Mouse (Mus musculus) neural tube, embryonic 14.5 days (tissue): Measurements from ENCODE around the gene Dnah7a. TPM values are rescaled to one million over a fixed set of nuclear protein-coding genes. Genes with fewer than 3 reads are reported as not detected.
"Not testable (repeated sequence)": the region's sequence is repeated elsewhere in the genome, so short reads cannot be mapped to it uniquely, and the experiment has no call there.

Experiments used
- ATAC-seq: fragments of 200-750 bp; cut with Nextera tagmentation; 2 replicates; pipeline ENCODE4 v1.8.0; 2017; ENCODE audit warnings: low read depth, mild to moderate bottlenecking, moderate TSS enrichment, moderate library complexity
- H3K27ac ChIP-seq: fragments of 300-500 bp; sonication (generic); 2 replicates; pipeline ENCODE4 v1.5.1; 2014; ENCODE audit warnings: low read depth, mild to moderate bottlenecking, control low read depth, low read length, moderate library complexity, mixed read lengths
- H3K27me3 ChIP-seq: fragments of 300-500 bp; sonication (generic); 2 replicates; pipeline ENCODE4 v1.6.1; 2014; ENCODE audit warnings: low read length; ENCODE audit not compliant: control insufficient read depth, insufficient read depth
- H3K36me3 ChIP-seq: fragments of 300-500 bp; sonication (generic); 2 replicates; pipeline ENCODE4 v1.6.1; 2014; ENCODE audit warnings: low read length, mixed read lengths; ENCODE audit not compliant: control insufficient read depth, insufficient read depth
- H3K4me1 ChIP-seq: fragments of 300-500 bp; sonication (generic); 2 replicates; pipeline ENCODE4 v1.6.1; 2014; ENCODE audit warnings: low read length; ENCODE audit not compliant: control insufficient read depth, insufficient read depth
- H3K4me2 ChIP-seq: fragments of 300-500 bp; sonication (generic); 2 replicates; pipeline ENCODE4 v1.6.1; 2014; ENCODE audit warnings: mild to moderate bottlenecking, low read depth, low read length, control low read depth
- H3K4me3 ChIP-seq: fragments of 300-500 bp; sonication (generic); 2 replicates; pipeline ENCODE4 v1.5.1; 2014; ENCODE audit warnings: low read depth, low read length, control low read depth, mixed read lengths
- H3K9ac ChIP-seq: fragments of 300-500 bp; sonication (generic); replicated peaks from 2 replicates; pipeline ENCODE4 v1.6.1; 2014; ENCODE audit warnings: low read depth, mild to moderate bottlenecking, control low read depth, low read length, mixed read lengths
- H3K9me3 ChIP-seq: fragments of 300-500 bp; sonication (generic); 2 replicates; pipeline ENCODE4 v1.6.1; 2016; ENCODE audit warnings: low read length; ENCODE audit not compliant: control insufficient read depth
- WGBS: fragments of 180-500 bp; shearing (Covaris S2); extraction: QIAGEN DNeasy Blood & Tissue Kit; methylation state at CpG from one replicate; pipeline ENCODE4 v1.1.7; 2014; 5-methylcytosine and 5-hydroxymethylcytosine counted together
- polyA plus RNA-seq: library from polyadenylated mRNA; unstranded; fragments of >200 nt; fragmentation: Nextera tagmentation; extraction: Ambion mirVana; gene quantifications from 2 replicates; pipeline ENCODE4 v1.2.1, GENCODE M21; 2014

The Dnah7a gene
- polyA plus RNA-seq, 1 experiment from 2014 or later, result 17.9 TPM

DNA sequence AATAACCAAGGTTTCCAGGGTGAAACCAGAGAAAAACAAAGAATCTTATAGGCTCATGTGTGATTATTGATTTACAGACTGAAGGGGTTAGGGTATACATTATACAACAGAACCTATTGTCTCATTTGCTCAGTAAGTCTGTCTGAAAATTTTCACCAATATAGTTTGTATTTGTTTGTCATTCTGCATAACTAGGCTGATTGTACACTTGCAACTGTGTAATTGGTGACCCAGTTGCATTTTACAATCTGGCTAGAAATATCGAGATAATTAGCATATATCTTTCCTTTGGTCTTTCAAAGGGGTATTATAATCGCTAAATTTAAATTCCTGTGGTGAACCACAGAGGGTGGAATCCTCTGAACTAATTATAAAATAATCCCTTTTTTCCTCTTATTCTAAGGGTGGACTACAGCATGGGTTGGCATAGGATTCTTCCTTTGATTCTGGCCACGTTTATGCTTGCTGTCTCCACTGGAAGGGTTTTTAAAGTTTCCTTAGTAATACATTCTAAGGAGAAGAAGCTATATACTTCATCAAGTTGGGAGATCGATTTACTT is 34.3 kb upstream of the Dnah7a start:
- 39% methylated on average over 4 of the region's 4 CpGs for WGBS
- Histone ChIP-seq H3K4me1 (no peaks in the 10 kb centered on the region), H3K27me3 (no peaks in the 10 kb centered on the region), H3K9ac (no peak overlapping the region), H3K4me2 (no peak overlapping the region), H3K36me3 (no peaks in the 10 kb centered on the region), H3K9me3 (no peaks in the 10 kb centered on the region), H3K4me3 (no peak overlapping the region), H3K27ac (no peak overlapping the region)
- peak; percentile 47; the same call in 1 of the 2 replicates for ATAC-seq

DNA sequence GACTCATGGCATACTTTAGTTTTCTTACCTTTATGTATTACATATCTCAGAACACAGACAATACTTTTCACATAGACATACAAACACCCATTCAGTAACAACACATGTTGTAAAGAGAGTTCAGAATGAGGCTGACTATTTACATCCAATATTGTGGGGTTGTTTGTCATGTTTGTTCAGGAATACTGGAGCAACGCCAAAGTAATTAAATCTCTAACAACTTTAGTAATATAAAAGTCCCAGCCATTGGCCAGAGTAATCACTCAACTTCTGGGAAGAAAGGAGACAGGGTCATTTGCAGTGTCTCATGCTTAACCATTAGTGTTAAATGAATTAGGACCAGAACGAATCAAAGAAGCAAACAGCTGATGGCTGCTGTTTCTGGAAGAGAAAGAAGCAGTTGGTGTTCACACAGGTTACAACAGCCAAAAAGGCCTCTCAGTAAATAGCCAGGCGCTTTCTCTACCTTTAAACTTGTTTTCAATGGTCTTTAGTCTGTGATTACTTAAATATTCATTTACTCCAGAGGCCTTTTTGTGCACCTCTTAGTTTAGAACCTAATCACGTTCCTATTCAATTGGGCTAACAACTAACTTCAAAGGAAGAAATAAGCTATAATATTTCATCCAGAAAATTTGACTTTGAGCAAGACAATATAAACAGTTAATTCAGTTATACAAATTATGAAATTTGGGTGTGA is 33.6 kb upstream of the Dnah7a start:
- not testable (repeated sequence) for H3K9me3 ChIP-seq, H3K36me3 ChIP-seq, H3K4me2 ChIP-seq, H3K9ac ChIP-seq, H3K4me3 ChIP-seq, H3K4me1 ChIP-seq, H3K27ac ChIP-seq, H3K27me3 ChIP-seq
- WGBS, result 10% methylated on average over 3 of the region's 4 CpGs
- ATAC-seq, result peak; percentile 81

DNA sequence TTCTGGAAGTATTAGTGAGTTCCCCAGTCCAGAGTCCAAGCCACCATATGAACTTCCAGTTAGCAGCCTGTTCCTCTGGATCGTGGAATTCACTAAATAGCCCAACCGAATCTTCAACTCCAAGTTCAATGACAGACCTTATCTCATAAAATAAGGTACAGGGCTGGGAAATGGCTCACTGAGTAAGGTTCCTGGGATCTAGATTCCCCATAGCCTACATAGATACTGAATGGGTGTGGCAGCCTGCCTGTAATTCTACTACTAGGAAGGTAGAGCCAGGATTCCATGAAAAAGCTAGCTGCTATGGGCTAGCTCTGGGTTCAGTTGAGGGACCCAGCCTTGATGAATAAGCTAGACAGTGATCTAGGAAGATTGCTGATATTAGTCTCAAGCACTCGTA is 30.0 kb upstream of the Dnah7a start:
- Histone ChIP-seq H3K9me3 (no peaks in the 10 kb centered on the region), H3K27me3 (no peaks in the 10 kb centered on the region), H3K4me3 (no peak overlapping the region), H3K36me3 (no peaks in the 10 kb centered on the region), H3K4me2 (no peak overlapping the region), H3K9ac (no peak overlapping the region), H3K27ac (no peak overlapping the region), H3K4me1 (no peaks in the 10 kb centered on the region)
- ATAC-seq, result no peak
- WGBS, result 94% methylated on average over 3 of the region's 3 CpGs

DNA sequence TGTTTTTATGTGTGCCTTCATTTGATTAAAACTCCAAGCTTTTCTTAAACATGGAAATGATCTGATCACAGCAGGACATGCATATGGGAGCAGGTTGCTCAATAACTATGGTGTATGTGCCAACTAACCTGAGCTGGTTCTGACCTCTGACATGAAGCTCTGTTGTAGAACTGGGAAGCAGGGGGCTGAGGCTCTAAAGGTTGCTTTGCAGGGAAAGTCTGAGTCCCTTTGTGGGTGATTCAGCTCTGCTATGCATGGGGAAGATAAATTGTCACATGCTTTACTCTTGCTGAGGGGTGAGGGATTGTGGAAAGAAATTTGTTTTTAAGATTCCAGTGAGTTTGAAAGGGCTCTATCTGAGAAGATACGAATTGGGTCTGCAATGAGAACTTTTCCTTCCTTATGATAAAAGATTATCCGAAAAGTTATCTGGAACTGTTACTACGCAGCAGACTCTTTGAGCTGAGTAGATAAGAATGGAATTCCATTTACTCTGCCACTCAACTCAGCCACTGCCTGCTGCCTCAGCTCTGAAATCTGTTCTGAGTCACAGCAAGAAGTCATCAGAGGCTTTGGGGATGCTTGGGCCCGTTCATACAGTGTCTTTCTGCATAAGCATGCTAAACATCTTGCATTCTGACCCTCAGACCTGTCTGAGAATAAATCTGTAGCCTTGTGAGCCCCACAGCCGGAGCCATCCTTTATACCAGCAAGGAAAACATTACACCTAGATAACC is 22.1 kb upstream of the Dnah7a start:
- Histone ChIP-seq H3K36me3 (no peaks in the 10 kb centered on the region), H3K4me3 (no peak overlapping the region), H3K27me3 (no peaks in the 10 kb centered on the region), H3K9ac (no peak overlapping the region), H3K27ac (no peak overlapping the region), H3K4me2 (no peak overlapping the region), H3K9me3 (no peaks in the 10 kb centered on the region), H3K4me1 (no peaks in the 10 kb centered on the region)
- ATAC-seq, result no peak
- 88% methylated on average over 5 of the region's 5 CpGs for WGBS

DNA sequence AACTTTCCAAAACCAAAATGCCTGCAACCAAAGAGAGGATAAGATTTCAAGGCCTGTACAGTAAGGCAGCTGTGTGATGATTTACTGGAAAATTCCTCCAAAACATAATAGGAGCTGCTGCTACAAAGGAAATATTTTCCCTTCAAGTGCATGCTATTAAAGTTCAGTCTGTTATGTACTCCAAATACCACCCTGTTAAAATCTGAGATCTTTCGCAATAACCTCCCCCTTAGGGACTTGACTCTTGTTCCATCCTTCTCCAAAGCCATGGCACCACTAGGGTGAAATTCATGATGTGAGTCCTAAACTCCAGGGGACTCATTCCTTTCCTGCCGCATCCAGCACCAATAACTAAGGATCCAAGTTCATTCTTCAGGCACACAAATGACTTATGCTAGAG is 20.3 kb upstream of the Dnah7a start:
- WGBS, result 94% methylated on average over 2 of the region's 2 CpGs
- Histone ChIP-seq H3K9me3 (no peaks in the 10 kb centered on the region), H3K9ac (no peak overlapping the region), H3K4me1 (no peaks in the 10 kb centered on the region), H3K4me3 (no peak overlapping the region), H3K4me2 (no peak overlapping the region), H3K36me3 (no peaks in the 10 kb centered on the region), H3K27me3 (no peaks in the 10 kb centered on the region), H3K27ac (no peak overlapping the region)
- no peak for ATAC-seq

DNA sequence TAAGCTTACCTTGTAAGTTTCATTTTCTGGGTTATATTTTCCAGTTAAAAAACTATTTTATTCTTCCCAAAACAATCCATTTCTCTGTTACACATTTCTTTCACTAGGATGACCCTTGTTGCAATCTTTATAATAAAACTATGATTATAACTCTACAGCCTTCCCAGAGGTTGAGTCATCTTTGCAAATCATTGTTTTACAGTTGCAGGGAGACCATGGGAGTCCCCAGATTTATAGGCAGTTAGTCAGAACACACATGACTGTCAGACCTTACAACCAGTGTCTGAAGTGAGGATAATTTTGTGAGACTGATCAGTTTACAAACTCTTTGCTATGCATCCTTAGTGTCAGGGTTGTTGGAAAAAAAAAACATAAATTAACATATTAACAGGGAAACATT is 14.8 kb upstream of the Dnah7a start:
- ATAC-seq, result no peak
- Histone ChIP-seq H3K9ac (no peak overlapping the region), H3K4me2 (no peak overlapping the region), H3K9me3 (no peaks in the 10 kb centered on the region), H3K4me3 (no peak overlapping the region), H3K27me3 (no peaks in the 10 kb centered on the region), H3K4me1 (no peaks in the 10 kb centered on the region), H3K36me3 (no peaks in the 10 kb centered on the region), H3K27ac (no peak overlapping the region)

DNA sequence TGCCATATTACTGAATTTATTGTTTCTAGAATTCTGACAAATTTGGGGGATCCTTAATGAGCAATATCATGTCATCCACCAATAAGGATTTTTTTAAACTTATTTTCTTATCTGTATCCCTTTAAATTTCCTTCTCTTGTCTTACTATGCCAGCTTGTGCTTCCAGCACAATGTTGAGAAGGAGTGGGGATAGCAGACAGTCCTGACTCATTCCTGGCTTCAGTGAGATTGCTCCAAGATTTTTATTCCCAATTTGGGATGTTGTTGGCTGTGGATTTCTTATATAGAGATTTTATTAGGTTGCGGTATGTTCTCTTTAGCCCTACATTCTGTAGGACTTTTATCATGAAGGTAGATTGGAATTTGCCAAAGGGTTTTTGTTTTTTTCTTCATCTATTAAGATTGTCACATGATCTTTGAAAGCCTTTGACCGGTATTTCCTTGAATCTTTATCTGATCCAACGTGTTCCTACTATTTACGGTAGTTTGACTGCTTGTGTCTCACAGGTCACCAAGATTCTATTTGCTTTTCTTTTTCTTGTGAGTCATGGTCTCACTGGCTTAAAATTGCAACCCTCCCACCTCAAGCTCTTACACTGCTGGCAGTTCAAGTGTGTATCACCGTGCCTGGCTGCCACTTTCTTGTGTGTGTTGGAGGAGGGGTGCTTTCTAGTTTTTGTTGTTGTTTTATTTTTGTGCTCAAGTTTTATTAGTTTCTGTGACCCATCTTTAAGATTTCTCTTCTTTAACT is 14.2 kb upstream of the Dnah7a start:
- Histone ChIP-seq H3K36me3 (no peaks in the 10 kb centered on the region), H3K9me3 (no peaks in the 10 kb centered on the region), H3K4me2 (no peak overlapping the region), H3K4me3 (no peak overlapping the region), H3K4me1 (no peaks in the 10 kb centered on the region), H3K27me3 (no peaks in the 10 kb centered on the region), H3K9ac (no peak overlapping the region), H3K27ac (no peak overlapping the region)
- no peak for ATAC-seq
- WGBS, result 93% methylated on average over 5 of the region's 5 CpGs

DNA sequence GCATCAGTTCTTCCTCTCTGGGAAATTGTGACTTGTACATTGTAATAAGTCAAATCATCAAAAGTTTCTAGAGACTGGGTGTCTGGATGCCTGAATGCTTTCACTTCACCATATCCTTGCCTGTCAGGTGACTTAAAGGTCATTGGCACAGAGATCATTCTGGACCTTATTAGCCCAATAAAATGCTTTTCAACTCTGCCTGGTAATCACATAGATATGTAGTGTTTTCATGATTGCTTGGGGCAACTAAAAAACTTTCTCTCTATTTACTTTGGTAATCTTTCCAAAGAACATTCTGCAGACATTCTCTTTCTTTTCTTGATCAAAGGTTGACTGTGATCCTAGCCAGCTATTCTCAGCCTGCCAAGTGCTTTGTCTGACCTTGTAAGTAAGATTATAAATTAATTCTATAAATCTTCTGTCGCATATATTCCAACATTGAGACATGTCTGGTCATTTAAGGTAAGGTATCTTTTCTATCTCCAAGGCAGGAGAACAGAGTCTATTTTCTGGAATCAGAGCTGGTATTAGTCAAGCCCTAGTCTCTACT is 9.5 kb upstream of the Dnah7a start:
- Histone ChIP-seq H3K4me2 (no peak overlapping the region), H3K9me3 (no peaks in the 10 kb centered on the region), H3K27ac (no peak overlapping the region), H3K4me3 (no peak overlapping the region), H3K27me3 (no peaks in the 10 kb centered on the region), H3K9ac (no peak overlapping the region), H3K4me1 (no peaks in the 10 kb centered on the region), H3K36me3 (no peaks in the 10 kb centered on the region)
- 91% methylated on average over 1 of the region's 1 CpGs for WGBS
- no peak for ATAC-seq
